Mouse (Mus musculus): ENCODE measurements at regions not wholly inside any gene's neighbourhood (a gene's known extent, or its start where the extent isn't known, plus 50 kb on each side); places are given as distances from the start of the nearest gene placed in this dataset.

- Histone ChIP-seq H3K27ac (ENCODE audit: low read length) (no peak overlapping the region), H3K4me3 (ENCODE audit: low read length) (no peak overlapping the region), H3K9me3 (ENCODE audit: low read length) (no peaks in the 10 kb centered on the region), H3K36me3 (ENCODE audit: insufficient read depth, low read length) (no peaks in the 10 kb centered on the region), H3K4me1 (ENCODE audit: insufficient read depth, low read length) (peaks cover 6% of the 10 kb centered on the region; the same call in 1 of the 2 replicates), H3K9ac (replicated peaks; ENCODE audit: low read length) (no peak overlapping the region), H3K4me2 (replicated peaks; ENCODE audit: low read depth, low read length) (no peak overlapping the region), H3K27me3 (ENCODE audit: insufficient read depth, low read length) (no peaks in the 10 kb centered on the region)
- ATAC-seq (ENCODE audit: low FRiP score, low TSS enrichment): no peak
- WGBS: 61% methylated on average over 4 of the region's 4 CpGs
Observed at GRCm38 (mm10) chr3:62985033-62985432, 256.3 kb upstream of the Mme start.

- 98% methylated on average over 1 of the region's 1 CpGs for WGBS
- no peaks in the 10 kb centered on the region for H3K27me3 ChIP-seq (ENCODE audit: insufficient read depth, low read length)
- no peak overlapping the region for H3K27ac ChIP-seq (ENCODE audit: low read length)
- ATAC-seq (ENCODE audit: low FRiP score, low TSS enrichment): no peak
- no peaks in the 10 kb centered on the region for H3K9me3 ChIP-seq (ENCODE audit: low read length)
- no peak overlapping the region for H3K4me2 ChIP-seq (replicated peaks; ENCODE audit: low read depth, low read length)
- H3K4me3 ChIP-seq (ENCODE audit: low read length): no peak overlapping the region
- no peaks in the 10 kb centered on the region for H3K4me1 ChIP-seq (ENCODE audit: insufficient read depth, low read length)
- no peaks in the 10 kb centered on the region for H3K36me3 ChIP-seq (ENCODE audit: insufficient read depth, low read length)
- no peak overlapping the region for H3K9ac ChIP-seq (replicated peaks; ENCODE audit: low read length)
Observed at GRCm38 (mm10) chr3:62976906-62977305, 264.4 kb upstream of the Mme start.

GRCm38 (mm10) chr3:62963244-62963643 lies 278.1 kb upstream of the Mme start:
- no peak overlapping the region for H3K27ac ChIP-seq (ENCODE audit: low read length)
- no peak overlapping the region for H3K4me3 ChIP-seq (ENCODE audit: low read length)
- no peak for ATAC-seq (ENCODE audit: low FRiP score, low TSS enrichment)
- H3K27me3 ChIP-seq (ENCODE audit: insufficient read depth, low read length): no peaks in the 10 kb centered on the region
- no peaks in the 10 kb centered on the region for H3K9me3 ChIP-seq (ENCODE audit: low read length)
- H3K4me2 ChIP-seq (replicated peaks; ENCODE audit: low read depth, low read length): no peak overlapping the region
- H3K9ac ChIP-seq (replicated peaks; ENCODE audit: low read length): no peak overlapping the region
- H3K4me1 ChIP-seq (ENCODE audit: insufficient read depth, low read length): no peaks in the 10 kb centered on the region
- no peaks in the 10 kb centered on the region for H3K36me3 ChIP-seq (ENCODE audit: insufficient read depth, low read length)
- WGBS: 57% methylated on average over 1 of the region's 1 CpGs

- no peak overlapping the region for H3K9ac ChIP-seq (replicated peaks; ENCODE audit: low read length)
- no peaks in the 10 kb centered on the region for H3K27me3 ChIP-seq (ENCODE audit: insufficient read depth, low read length)
- H3K4me1 ChIP-seq (ENCODE audit: insufficient read depth, low read length): no peaks in the 10 kb centered on the region
- H3K36me3 ChIP-seq (ENCODE audit: insufficient read depth, low read length): no peaks in the 10 kb centered on the region
- no peak overlapping the region for H3K4me2 ChIP-seq (replicated peaks; ENCODE audit: low read depth, low read length)
- no peak for ATAC-seq (ENCODE audit: low FRiP score, low TSS enrichment)
- no peaks in the 10 kb centered on the region for H3K9me3 ChIP-seq (ENCODE audit: low read length)
- 35% methylated on average over 4 of the region's 4 CpGs for WGBS
- H3K4me3 ChIP-seq (ENCODE audit: low read length): no peak overlapping the region
- H3K27ac ChIP-seq (ENCODE audit: low read length): no peak overlapping the region
Observed at GRCm38 (mm10) chr3:62962608-62963007, 278.7 kb upstream of the Mme start.

- Histone ChIP-seq H3K9me3 (ENCODE audit: low read length) (no peaks in the 10 kb centered on the region), H3K36me3 (ENCODE audit: insufficient read depth, low read length) (no peaks in the 10 kb centered on the region), H3K4me2 (replicated peaks; ENCODE audit: low read depth, low read length) (no peak overlapping the region), H3K9ac (replicated peaks; ENCODE audit: low read length) (no peak overlapping the region), H3K4me3 (ENCODE audit: low read length) (no peak overlapping the region), H3K4me1 (ENCODE audit: insufficient read depth, low read length) (no peaks in the 10 kb centered on the region), H3K27ac (ENCODE audit: low read length) (no peak overlapping the region), H3K27me3 (ENCODE audit: insufficient read depth, low read length) (no peaks in the 10 kb centered on the region)
- no peak for ATAC-seq (ENCODE audit: low FRiP score, low TSS enrichment)
Observed at GRCm38 (mm10) chr3:62945356-62945755, 296.0 kb upstream of the Mme start.

GRCm38 (mm10) chr3:62938601-62939000 lies 302.7 kb upstream of the Mme start:
- Histone ChIP-seq H3K27me3 (ENCODE audit: insufficient read depth, low read length) (no peaks in the 10 kb centered on the region), H3K9me3 (ENCODE audit: low read length) (no peaks in the 10 kb centered on the region), H3K27ac (ENCODE audit: low read length) (no peak overlapping the region), H3K4me2 (replicated peaks; ENCODE audit: low read depth, low read length) (no peak overlapping the region), H3K9ac (replicated peaks; ENCODE audit: low read length) (no peak overlapping the region), H3K4me1 (ENCODE audit: insufficient read depth, low read length) (no peaks in the 10 kb centered on the region), H3K36me3 (ENCODE audit: insufficient read depth, low read length) (no peaks in the 10 kb centered on the region), H3K4me3 (ENCODE audit: low read length) (no peak overlapping the region)
- 89% methylated on average over 1 of the region's 1 CpGs for WGBS
- no peak for ATAC-seq (ENCODE audit: low FRiP score, low TSS enrichment)

GRCm38 (mm10) chr3:62924441-62924840 lies 316.9 kb upstream of the Mme start:
- Histone ChIP-seq H3K9me3 (ENCODE audit: low read length) (no peaks in the 10 kb centered on the region), H3K27me3 (ENCODE audit: insufficient read depth, low read length) (no peaks in the 10 kb centered on the region), H3K4me3 (ENCODE audit: low read length) (no peak overlapping the region), H3K4me2 (replicated peaks; ENCODE audit: low read depth, low read length) (no peak overlapping the region), H3K9ac (replicated peaks; ENCODE audit: low read length) (no peak overlapping the region), H3K27ac (ENCODE audit: low read length) (no peak overlapping the region), H3K4me1 (ENCODE audit: insufficient read depth, low read length) (no peaks in the 10 kb centered on the region), H3K36me3 (ENCODE audit: insufficient read depth, low read length) (no peaks in the 10 kb centered on the region)
- ATAC-seq (ENCODE audit: low FRiP score, low TSS enrichment): no peak
- 13% methylated on average over 1 of the region's 1 CpGs for WGBS

- Histone ChIP-seq H3K27ac (ENCODE audit: low read length) (no peak overlapping the region), H3K36me3 (ENCODE audit: insufficient read depth, low read length) (no peaks in the 10 kb centered on the region), H3K27me3 (ENCODE audit: insufficient read depth, low read length) (no peaks in the 10 kb centered on the region), H3K4me2 (replicated peaks; ENCODE audit: low read depth, low read length) (no peak overlapping the region), H3K9ac (replicated peaks; ENCODE audit: low read length) (no peak overlapping the region), H3K4me1 (ENCODE audit: insufficient read depth, low read length) (no peaks in the 10 kb centered on the region), H3K4me3 (ENCODE audit: low read length) (no peak overlapping the region), H3K9me3 (ENCODE audit: low read length) (no peaks in the 10 kb centered on the region)
- no peak for ATAC-seq (ENCODE audit: low FRiP score, low TSS enrichment)
- 34% methylated on average over 1 of the region's 1 CpGs for WGBS
Observed at GRCm38 (mm10) chr3:62916899-62917298, 312.0 kb upstream of the Gpr149 start.

- Histone ChIP-seq H3K4me3 (ENCODE audit: low read length) (no peak overlapping the region), H3K9ac (replicated peaks; ENCODE audit: low read length) (no peak overlapping the region), H3K4me2 (replicated peaks; ENCODE audit: low read depth, low read length) (no peak overlapping the region), H3K27me3 (ENCODE audit: insufficient read depth, low read length) (no peaks in the 10 kb centered on the region), H3K36me3 (ENCODE audit: insufficient read depth, low read length) (no peaks in the 10 kb centered on the region), H3K27ac (ENCODE audit: low read length) (no peak overlapping the region), H3K9me3 (ENCODE audit: low read length) (no peaks in the 10 kb centered on the region), H3K4me1 (ENCODE audit: insufficient read depth, low read length) (no peaks in the 10 kb centered on the region)
- no peak for ATAC-seq (ENCODE audit: low FRiP score, low TSS enrichment)
Observed at GRCm38 (mm10) chr3:62885104-62885503, 280.2 kb upstream of the Gpr149 start.

- no peak overlapping the region for H3K4me3 ChIP-seq (ENCODE audit: low read length)
- ATAC-seq (ENCODE audit: low FRiP score, low TSS enrichment): no peak
- no peaks in the 10 kb centered on the region for H3K9me3 ChIP-seq (ENCODE audit: low read length)
- H3K4me2 ChIP-seq (replicated peaks; ENCODE audit: low read depth, low read length): no peak overlapping the region
- 73% methylated on average over 3 of the region's 3 CpGs for whole genome bisulfite sequencing
- no peaks in the 10 kb centered on the region for H3K4me1 ChIP-seq (ENCODE audit: insufficient read depth, low read length)
- H3K27me3 ChIP-seq (ENCODE audit: insufficient read depth, low read length): no peaks in the 10 kb centered on the region
- no peak overlapping the region for H3K9ac ChIP-seq (replicated peaks; ENCODE audit: low read length)
- no peak overlapping the region for H3K27ac ChIP-seq (ENCODE audit: low read length)
- no peaks in the 10 kb centered on the region for H3K36me3 ChIP-seq (ENCODE audit: insufficient read depth, low read length)
Observed at GRCm38 (mm10) chr3:62882310-62883073, 277.6 kb upstream of the Gpr149 start.

Measured in kidney, embryonic 16.5 days (tissue).